Mouse (Mus musculus) intestine, embryonic 15.5 days (tissue): ENCODE data around the gene Sntb2. TPM values are rescaled to one million over a fixed set of nuclear protein-coding genes. Genes with fewer than 3 reads are reported as not detected.
A peak's percentile ranks its signal among the peaks of the same experiment; 100 is the strongest.

Experiments
- ATAC-seq: fragments of 200-750 bp; cut with Nextera tagmentation; 2 replicates; pipeline ENCODE4 v1.8.0; 2017; ENCODE audit warnings: moderate TSS enrichment, moderate library complexity
- H3K27ac ChIP-seq: fragments of 300-500 bp; sonication (generic); 2 replicates; pipeline ENCODE4 v1.5.1; 2015; ENCODE audit warnings: mild to moderate bottlenecking, inconsistent platforms
- H3K27me3 ChIP-seq: fragments of 300-500 bp; sonication (generic); replicated peaks from 2 replicates; pipeline ENCODE4 v1.6.1; 2015; ENCODE audit warnings: inconsistent platforms
- H3K36me3 ChIP-seq: fragments of 300-500 bp; sonication (generic); 2 replicates; pipeline ENCODE4 v1.6.1; 2015; ENCODE audit warnings: inconsistent platforms
- H3K4me1 ChIP-seq: fragments of 300-500 bp; sonication (generic); replicated peaks from 2 replicates; pipeline ENCODE4 v1.6.1; 2015; ENCODE audit warnings: inconsistent platforms
- H3K4me2 ChIP-seq: fragments of 300-500 bp; sonication (generic); replicated peaks from 2 replicates; pipeline ENCODE4 v1.6.1; 2015; ENCODE audit warnings: mild to moderate bottlenecking, inconsistent platforms
- H3K4me3 ChIP-seq: fragments of 300-500 bp; sonication (generic); replicated peaks from 2 replicates; pipeline ENCODE4 v1.5.1; 2015; ENCODE audit warnings: inconsistent platforms
- H3K9ac ChIP-seq: fragments of 300-500 bp; sonication (generic); 2 replicates; pipeline ENCODE4 v1.6.1; 2015; ENCODE audit warnings: inconsistent platforms
- H3K9me3 ChIP-seq: fragments of 300-500 bp; sonication (generic); 2 replicates; pipeline ENCODE4 v1.6.1; 2016; ENCODE audit warnings: inconsistent platforms
- WGBS: fragments of 180-500 bp; shearing (Covaris S2); methylation state at CpG from one replicate; pipeline ENCODE4 v1.1.7; 2015; 5-methylcytosine and 5-hydroxymethylcytosine counted together
- polyA plus RNA-seq: library from polyadenylated mRNA; unstranded; fragments of >200 nt; fragmentation: Nextera tagmentation; extraction: Ambion mirVana; gene quantifications from 2 replicates; pipeline ENCODE4 v1.2.1, GENCODE M21; 2015

Sntb2 gene
- polyA plus RNA-seq, 1 experiment from 2014 or later, result 11.4 TPM

- H3K4me1 ChIP-seq, result peaks cover 10% of the 10 kb centered on the region; the same call in 1 of the 2 replicates
- H3K4me3 ChIP-seq, result peak within 1 kb of the TSS; percentile 82
- no peaks in the 10 kb centered on the region for H3K9me3 ChIP-seq
- peak within 1 kb of the TSS; percentile 66 for H3K27ac ChIP-seq
- peaks cover 36% of the 10 kb centered on the region for H3K36me3 ChIP-seq
- H3K27me3 ChIP-seq, result no peaks in the 10 kb centered on the region
- ATAC-seq, result peak; percentile 97
- peak within 1 kb of the TSS; percentile 91 for H3K9ac ChIP-seq
- WGBS, result under 1% methylated on average over 84 of the region's 88 CpGs
- peak within 1 kb of the TSS; percentile 82 for H3K4me2 ChIP-seq
Measured at GRCm38 (mm10) chr8:107056076-107056972, 120.8 kb downstream of the Sntb2 start, which contains the start of the genes Cog8 and Nip7. Gene Cog8, minus strand, starts transcription at chr8:107056689. Gene Nip7, plus strand, starts transcription at chr8:107056877.

GRCm38 (mm10) chr8:107056973-107057369 is 121.4 kb downstream of the Sntb2 start:
- Histone ChIP-seq H3K4me3 (peak overlapping the region; percentile 82), H3K4me1 (peaks cover 10% of the 10 kb centered on the region; the same call in 1 of the 2 replicates), H3K9me3 (no peaks in the 10 kb centered on the region), H3K4me2 (peak overlapping the region; percentile 82), H3K27ac (0 out of 2 replicates have a peak overlapping the region, but pooled peaks have one; percentile 32), H3K9ac (peak overlapping the region; percentile 73), H3K27me3 (no peaks in the 10 kb centered on the region), H3K36me3 (peaks cover 32% of the 10 kb centered on the region)
- ATAC-seq, result peak; percentile 74
- WGBS, result under 1% methylated on average over 33 of the region's 33 CpGs

GRCm38 (mm10) chr8:107062613-107063012 is 127.1 kb downstream of the Sntb2 start:
- Histone ChIP-seq H3K4me3 (no peak overlapping the region), H3K36me3 (peaks cover 12% of the 10 kb centered on the region; the same call in 1 of the 2 replicates), H3K27me3 (no peaks in the 10 kb centered on the region), H3K4me2 (no peak overlapping the region), H3K4me1 (peaks cover 9% of the 10 kb centered on the region; the same call in 1 of the 2 replicates), H3K9ac (no peak overlapping the region), H3K27ac (no peak overlapping the region), H3K9me3 (no peaks in the 10 kb centered on the region)
- ATAC-seq, result no peak
- 86% methylated on average over 1 of the region's 1 CpGs for WGBS

- Histone ChIP-seq H3K9ac (no peak within 1 kb of the TSS), H3K27me3 (no peaks in the 10 kb centered on the region), H3K4me3 (no peak within 1 kb of the TSS), H3K4me2 (peak within 1 kb of the TSS; percentile 15; the same call in 1 of the 2 replicates), H3K27ac (no peak within 1 kb of the TSS), H3K9me3 (no peaks in the 10 kb centered on the region), H3K36me3 (peaks cover 6% of the 10 kb centered on the region), H3K4me1 (0 out of 2 replicates have a peak, but pooled peaks cover 2% of the 10 kb centered on the region)
- ATAC-seq, result peak; percentile 84
- WGBS, result 44% methylated on average over 17 of the region's 17 CpGs
Measured at GRCm38 (mm10) chr8:107065511-107066496, 130.3 kb downstream of the Sntb2 start, which contains the start of gene Tmed6. Gene Tmed6, minus strand, starts transcription at chr8:107065644.

Other genes with a start within 250 kb of the Sntb2 start
- gene Has3, start 65.5 kb upstream of the Sntb2 start, polyA plus RNA-seq, result 0.10 and 0.18 TPM in 2 replicates
- 67.1 and 71.1 TPM in 2 replicates for gene Utp4, start 42.1 kb upstream of the Sntb2 start, polyA plus RNA-seq
- 59.5 and 63.3 TPM in 2 replicates for gene Vps4a, start 95.5 kb downstream of the Sntb2 start, polyA plus RNA-seq
- 52.5 and 54.8 TPM in 2 replicates for gene Pdf, start 112.9 kb downstream of the Sntb2 start, polyA plus RNA-seq
- gene Cog8, start 120.9 kb downstream of the Sntb2 start, polyA plus RNA-seq, result 39.3 and 40.4 TPM in 2 replicates
- 92.5 and 97.3 TPM in 2 replicates for gene Nip7, start 121.1 kb downstream of the Sntb2 start, polyA plus RNA-seq
- 34.2 and 73.3 TPM in 2 replicates for gene Tmed6, start 129.9 kb downstream of the Sntb2 start, polyA plus RNA-seq
- 14.8 and 16.4 TPM in 2 replicates for gene Terf2, start 160.8 kb downstream of the Sntb2 start, polyA plus RNA-seq
- 139 and 144 TPM in 2 replicates for gene Cyb5b, start 214.9 kb downstream of the Sntb2 start, polyA plus RNA-seq